Mouse (Mus musculus): ENCODE measurements around the gene B4galt2.

- no peak for TF ChIP-seq CTCF (IDR thresholded peaks at IDR 0.05; ENCODE audit: control insufficient read depth, insufficient read depth, insufficient read length)
- TF ChIP-seq USF1 (IDR thresholded peaks at IDR 0.05; ENCODE audit: low read depth), result no peak
Observed at GRCm38 (mm10) chr4:117834845-117835530, 48.3 kb downstream of the B4galt2 start.

All from C2C12 (cell line).